Mouse (Mus musculus) cerebral cortex, adult 2 months (tissue): ENCODE results near the gene Rfx5.

Experiments
- WGBS: fragments of 180-500 bp; shearing (Covaris S2); methylation state at CpG from one replicate; pipeline ENCODE4 v1.1.7; 2018; 5-methylcytosine and 5-hydroxymethylcytosine counted together

Rfx5 gene

DNA sequence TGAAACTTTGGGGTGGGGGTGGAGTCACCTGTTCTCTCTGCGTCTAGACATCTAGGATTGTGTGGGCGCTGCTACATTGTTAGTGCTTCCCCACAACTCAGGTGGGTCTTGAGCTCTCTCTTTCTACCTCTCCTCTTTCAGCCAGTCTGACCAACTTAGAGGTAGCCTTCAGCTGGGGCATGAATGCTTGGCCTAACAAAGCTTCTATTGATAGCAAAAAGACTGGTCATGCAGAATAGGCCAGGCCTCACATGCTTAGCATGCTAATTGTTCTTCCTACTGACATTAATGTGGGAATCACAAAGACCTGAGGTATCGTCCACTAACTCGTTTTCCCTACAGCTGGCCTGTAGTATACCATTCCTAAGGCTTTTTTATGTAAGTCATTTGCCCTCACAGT, 48.7 kb downstream of the Rfx5 start:
- WGBS = 54% methylated on average over 4 of the region's 4 CpGs

DNA sequence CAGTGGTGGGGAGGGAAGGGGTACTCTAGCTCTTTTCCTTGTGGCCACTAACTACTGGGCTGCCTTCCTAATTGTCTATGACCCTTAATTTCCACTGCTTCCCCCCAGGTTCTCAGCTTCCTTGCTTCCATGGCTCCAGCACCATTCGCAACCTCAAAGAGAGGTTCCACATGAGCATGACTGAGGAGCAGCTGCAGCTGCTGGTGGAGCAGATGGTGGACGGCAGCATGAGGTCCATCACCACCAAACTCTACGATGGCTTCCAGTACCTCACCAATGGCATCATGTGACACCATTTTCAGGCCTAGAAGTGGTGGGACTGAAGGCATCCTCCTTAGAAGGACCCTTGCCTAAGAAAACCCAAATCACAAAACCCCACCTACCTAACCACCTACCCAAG, 51.8 kb downstream of the Rfx5 start:
- WGBS = 66% methylated on average over 3 of the region's 3 CpGs

DNA sequence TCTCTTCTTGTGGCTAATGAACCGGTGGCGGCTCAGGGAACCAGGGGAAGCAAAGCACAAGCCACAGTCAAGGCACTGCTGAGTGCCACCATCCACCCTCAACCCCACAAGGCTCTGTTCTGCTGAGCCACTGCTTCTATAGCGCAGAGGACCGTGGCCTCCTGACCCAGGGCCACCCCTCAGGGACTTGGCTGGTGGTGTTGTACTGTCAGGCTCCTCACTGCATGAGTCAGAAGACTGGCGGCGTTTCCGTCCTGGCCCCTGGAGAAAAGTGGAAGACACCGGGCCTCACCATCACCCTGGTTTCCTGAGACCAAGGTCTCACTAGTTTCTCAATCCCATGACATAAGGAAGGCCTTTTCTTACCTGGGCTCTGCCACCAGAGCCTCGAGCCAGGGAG, 53.8 kb downstream of the Rfx5 start:
- WGBS = 91% methylated on average over 9 of the region's 9 CpGs

DNA sequence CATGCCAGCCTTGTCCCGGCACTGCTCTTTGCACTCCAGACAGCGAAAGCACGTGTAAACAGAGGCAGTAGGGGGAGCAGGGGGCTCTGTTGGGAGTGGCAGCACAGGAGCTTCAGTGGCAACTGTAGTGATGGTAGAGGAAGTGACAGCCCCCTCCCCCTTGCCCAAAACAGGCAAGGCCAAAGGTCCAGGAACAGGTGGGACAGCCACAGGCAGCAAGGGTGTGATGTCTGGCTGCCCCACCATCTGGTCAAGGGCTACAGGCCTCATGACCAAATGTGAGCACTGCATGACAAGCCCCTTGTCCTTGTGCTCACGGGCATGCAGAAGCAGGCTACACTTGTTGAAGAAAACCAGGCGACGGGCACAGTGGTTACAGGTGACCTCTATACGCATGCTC, 56.5 kb downstream of the Rfx5 start:
- 85% methylated on average over 7 of the region's 7 CpGs for WGBS
